Mouse (Mus musculus) lung, adult 10 weeks (tissue): ENCODE results near the gene Ccdc115. TPM values are rescaled to one million over a fixed set of nuclear protein-coding genes. Genes with fewer than 3 reads are reported as not detected.

Experiments used
- polyA plus RNA-seq: library from polyadenylated mRNA; stranded (reverse); fragments of 350-450 nt; fragmentation: Illumina TruSeq; extraction: RNeasy Lipid Tissue Mini Kit (QIAGEN cat#74804); gene quantifications from one replicate; pipeline ENCODE4 v1.2.3, GENCODE M21; 2014; ENCODE audit warnings: low read depth, low replicate concordance; ENCODE audit not compliant: insufficient read depth

Ccdc115 gene
- 26.6 TPM for polyA plus RNA-seq

DNA sequence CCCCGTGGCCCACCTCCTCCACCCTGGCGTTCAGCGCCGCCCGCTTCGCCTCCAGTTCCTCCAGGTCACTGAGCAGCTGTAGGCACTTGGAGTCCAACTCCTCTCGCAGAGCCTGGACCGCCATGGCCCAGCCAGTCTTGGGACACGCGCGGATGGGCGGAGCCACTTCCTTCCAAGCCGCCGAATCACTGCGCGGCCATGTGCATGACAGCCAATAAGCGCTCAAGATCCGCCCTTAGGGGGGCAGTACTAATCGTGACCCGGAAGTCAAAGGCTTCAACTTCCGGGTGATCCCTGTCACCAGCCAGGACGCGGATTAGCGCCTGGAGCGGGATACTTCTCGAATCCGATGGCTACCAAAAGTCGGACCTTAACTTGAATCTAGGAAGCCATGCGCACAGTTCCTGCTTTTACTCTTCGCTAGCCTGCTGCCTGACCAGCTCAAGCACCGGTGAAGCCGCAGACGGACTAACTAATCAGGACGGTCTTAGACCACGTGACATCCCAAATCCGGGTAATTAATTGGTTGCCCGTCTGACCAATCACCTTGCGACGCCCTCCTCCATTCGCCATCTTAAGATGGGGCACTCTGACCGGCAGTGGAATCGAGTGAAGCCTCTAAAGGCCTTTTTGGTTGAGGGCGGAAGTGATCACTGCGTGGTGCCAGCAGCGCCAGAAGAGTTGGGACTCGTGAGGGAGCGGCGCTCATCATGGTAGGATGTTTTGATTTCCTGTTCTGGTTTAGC is at the start of gene Ccdc115, which contains the start of gene Imp4:
TSS of gene Ccdc115 (minus strand) at position 458 of the 746 bp plus-strand sequence.
TSS of gene Imp4 (plus strand) at position 637 of the 746 bp plus-strand sequence.

DNA sequence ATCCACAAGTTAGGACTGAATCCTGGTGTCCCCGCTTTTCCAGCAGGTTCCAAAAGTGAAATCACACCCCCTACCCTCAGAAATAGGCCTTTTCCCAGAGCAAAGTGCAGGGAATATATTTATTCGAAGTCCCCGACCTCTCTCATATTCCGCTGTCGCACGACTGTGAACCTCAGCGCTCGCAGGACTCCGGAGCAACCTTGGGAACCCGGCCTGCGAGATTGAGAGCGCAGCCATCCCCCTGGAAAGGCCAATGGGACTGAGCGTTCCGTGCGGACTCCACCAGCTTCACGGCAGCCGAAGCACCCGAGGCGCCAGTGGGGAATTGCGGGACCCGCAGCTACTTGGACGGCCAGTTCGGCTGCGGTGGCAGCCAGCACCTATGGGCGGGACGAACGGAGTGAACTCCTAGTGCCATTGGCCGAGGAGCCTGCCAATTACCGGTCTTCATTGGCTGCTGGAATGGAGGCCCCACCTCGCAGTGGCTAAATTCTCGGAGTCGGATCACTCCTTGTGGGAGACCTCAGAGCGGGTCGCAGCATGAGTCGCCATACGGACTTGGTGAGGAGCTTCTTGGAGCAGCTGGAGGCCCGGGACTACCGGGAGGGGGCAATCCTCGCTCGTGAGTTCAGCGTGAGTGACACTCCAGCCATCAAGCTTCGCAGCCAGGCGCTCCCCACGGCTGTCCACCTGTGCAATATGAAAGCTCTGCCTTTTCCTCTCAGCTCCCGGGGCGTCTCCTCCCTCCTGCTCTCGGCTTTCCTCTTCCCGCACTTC is 20.0 kb upstream of the Ccdc115 start, which contains the start of gene Ptpn18:
TSS of gene Ptpn18 (plus strand) at position 479 of the 777 bp plus-strand sequence.

Other genes starting within 250 kb of the Ccdc115 start
- 15.7 TPM for gene Imp4, start 179 bp upstream of the Ccdc115 start, polyA plus RNA-seq
- 50.0 TPM for gene Ptpn18, start 20.1 kb upstream of the Ccdc115 start, polyA plus RNA-seq
- gene Prss39, start 58.7 kb upstream of the Ccdc115 start, polyA plus RNA-seq: not detected
- not detected for gene Cfc1, start 96.0 kb upstream of the Ccdc115 start, polyA plus RNA-seq
- not detected for gene Prss40, start 121.3 kb upstream of the Ccdc115 start, polyA plus RNA-seq
- not detected for gene Amer3, start 140.0 kb upstream of the Ccdc115 start, polyA plus RNA-seq